Mouse (Mus musculus) brain, embryonic 14.5 days (tissue): ENCODE results near the gene Lmod2.

ENCODE experiments used
- CTCF ChIP-seq: fragments of 200-500 bp; IDR thresholded peaks from 2 replicates; pipeline ENCODE4 v1.5.1; 2012; ENCODE audit warnings: inconsistent platforms, mild to moderate bottlenecking, moderate library complexity, borderline replicate concordance; ENCODE audit not compliant: insufficient read depth, insufficient read length; ENCODE audit errors: extremely low read depth
- POLR2A ChIP-seq: fragments of 200-500 bp; IDR thresholded peaks from 2 replicates; pipeline ENCODE4 v1.6.1; 2012; ENCODE audit warnings: mild to moderate bottlenecking, inconsistent platforms, borderline replicate concordance; ENCODE audit not compliant: poor library complexity, insufficient read depth, insufficient read length, severe bottlenecking; ENCODE audit errors: extremely low read depth

GRCm38 (mm10) chr6:24602351-24602750 is 4.8 kb downstream of the Lmod2 start:
- TF ChIP-seq CTCF (no peak), POLR2A (no peak)
